Mouse (Mus musculus) brain, embryonic 14.5 days (tissue): Measurements from ENCODE around the gene Col6a3. TPM values are rescaled to one million over a fixed set of nuclear protein-coding genes. Genes with fewer than 3 reads are reported as not detected.

Experiments used
- DNase-seq: peaks from one replicate; pipeline ENCODE4 v3.0.0-alpha.2; 2011; ENCODE audit warnings: low read depth
- CTCF ChIP-seq: fragments of 200-500 bp; IDR thresholded peaks from 2 replicates; pipeline ENCODE4 v1.5.1; 2012; ENCODE audit warnings: inconsistent platforms, mild to moderate bottlenecking, moderate library complexity, borderline replicate concordance; ENCODE audit not compliant: insufficient read depth, insufficient read length; ENCODE audit errors: extremely low read depth
- POLR2A ChIP-seq: fragments of 200-500 bp; IDR thresholded peaks from 2 replicates; pipeline ENCODE4 v1.6.1; 2012; ENCODE audit warnings: mild to moderate bottlenecking, inconsistent platforms, borderline replicate concordance; ENCODE audit not compliant: poor library complexity, insufficient read depth, insufficient read length, severe bottlenecking; ENCODE audit errors: extremely low read depth
- polyA plus RNA-seq: library from polyadenylated mRNA; depleted of rRNA; stranded (reverse); fragments of >200 nt; gene quantifications from 2 replicates; pipeline ENCODE4 v1.2.3, GENCODE M21; 2012; rRNA removed

Col6a3 gene
- polyA plus RNA-seq: 14.9 and 22.3 TPM in 2 replicates

- TF ChIP-seq CTCF: no peak
- peak; percentile 26 for DNase-seq
Measured at GRCm38 (mm10) chr1:90843836-90844235, at the start of gene Col6a3. Col6a3 (minus strand) TSS chr1:90843971.

- TF ChIP-seq POLR2A (no peak), CTCF (no peak)
Measured at GRCm38 (mm10) chr1:90885771-90886460, 42.1 kb upstream of the Col6a3 start.

GRCm38 (mm10) chr1:90876486-90877270 lies 32.9 kb upstream of the Col6a3 start:
- no peak for TF ChIP-seq POLR2A
- no peak for TF ChIP-seq CTCF
- no peak for DNase-seq

More at GRCm38 (mm10) chr1:90885771-90886460, 42.1 kb upstream of the Col6a3 start:
- no peak for DNase-seq

GRCm38 (mm10) chr1:90875961-90876360 lies 32.2 kb upstream of the Col6a3 start:
- DNase-seq: peak; percentile 15
- TF ChIP-seq POLR2A (no peak), CTCF (no peak)

- no peak for TF ChIP-seq CTCF
- no peak for TF ChIP-seq POLR2A
- no peak for DNase-seq
Measured at GRCm38 (mm10) chr1:90875371-90875770, 31.6 kb upstream of the Col6a3 start.

GRCm38 (mm10) chr1:90870581-90870980 lies 26.8 kb upstream of the Col6a3 start:
- no peak for DNase-seq

GRCm38 (mm10) chr1:90866734-90867133 lies 23.0 kb upstream of the Col6a3 start:
- no peak for DNase-seq

More at GRCm38 (mm10) chr1:90870581-90870980, 26.8 kb upstream of the Col6a3 start:
- TF ChIP-seq POLR2A (no peak), CTCF (no peak)

GRCm38 (mm10) chr1:90855880-90856279 lies 12.1 kb upstream of the Col6a3 start:
- DNase-seq: no peak
- TF ChIP-seq CTCF (no peak), POLR2A (no peak)

More at GRCm38 (mm10) chr1:90866734-90867133, 23.0 kb upstream of the Col6a3 start:
- TF ChIP-seq POLR2A (no peak), CTCF (no peak)

GRCm38 (mm10) chr1:90849836-90850235 lies 6.1 kb upstream of the Col6a3 start:
- TF ChIP-seq CTCF (peak; percentile 65; the same call in 1 of the 2 replicates), POLR2A (no peak)
- peak; percentile 37 for DNase-seq

- TF ChIP-seq CTCF: no peak
- TF ChIP-seq POLR2A: no peak
- peak; percentile 61 for DNase-seq
Measured at GRCm38 (mm10) chr1:90845206-90845605, 1.4 kb upstream of the Col6a3 start.

GRCm38 (mm10) chr1:90842789-90843587 lies 783 bp downstream of the Col6a3 start:
- TF ChIP-seq POLR2A (no peak), CTCF (no peak)
- no peak for DNase-seq

GRCm38 (mm10) chr1:90840250-90840649 lies 3.5 kb downstream of the Col6a3 start:
- peak; percentile 77; the same call in 1 of the 2 replicates for TF ChIP-seq CTCF
- TF ChIP-seq POLR2A: no peak
- DNase-seq: peak; percentile 57
